Mouse (Mus musculus) hindbrain, embryonic 13.5 days (tissue): Measurements from ENCODE around the gene Rpl27a. TPM values are rescaled to one million over a fixed set of nuclear protein-coding genes. Genes with fewer than 3 reads are reported as not detected.

Experiments
- ATAC-seq: fragments of 200-750 bp; cut with Nextera tagmentation; 2 replicates; pipeline ENCODE4 v1.8.0; 2017; ENCODE audit warnings: moderate TSS enrichment; ENCODE audit not compliant: low FRiP score
- H3K27ac ChIP-seq: fragments of 300-500 bp; sonication (generic); 2 replicates; pipeline ENCODE4 v1.5.1; 2015; ENCODE audit warnings: inconsistent platforms, mild to moderate bottlenecking, moderate library complexity
- H3K27me3 ChIP-seq: fragments of 300-500 bp; sonication (generic); 2 replicates; pipeline ENCODE4 v1.6.1; 2015; ENCODE audit warnings: mild to moderate bottlenecking, inconsistent platforms
- H3K36me3 ChIP-seq: fragments of 300-500 bp; sonication (generic); 2 replicates; pipeline ENCODE4 v1.6.1; 2015; ENCODE audit warnings: mild to moderate bottlenecking, inconsistent platforms
- H3K4me1 ChIP-seq: fragments of 300-500 bp; sonication (generic); replicated peaks from 2 replicates; pipeline ENCODE4 v1.6.1; 2015; ENCODE audit warnings: inconsistent platforms
- H3K4me2 ChIP-seq: fragments of 300-500 bp; sonication (generic); 2 replicates; pipeline ENCODE4 v1.6.1; 2015; ENCODE audit warnings: inconsistent platforms, mild to moderate bottlenecking, moderate library complexity
- H3K4me3 ChIP-seq: fragments of 300-500 bp; sonication (generic); 2 replicates; pipeline ENCODE4 v1.5.1; 2015; ENCODE audit warnings: mild to moderate bottlenecking, inconsistent platforms
- H3K9ac ChIP-seq: fragments of 300-500 bp; sonication (generic); 2 replicates; pipeline ENCODE4 v1.6.1; 2015; ENCODE audit warnings: mild to moderate bottlenecking, inconsistent platforms
- H3K9me3 ChIP-seq: fragments of 300-500 bp; sonication (generic); 2 replicates; pipeline ENCODE4 v1.6.1; 2016; ENCODE audit warnings: inconsistent platforms
- WGBS: fragments of 180-500 bp; shearing (Covaris S2); methylation state at CpG from one replicate; pipeline ENCODE4 v1.1.7; 2015; 5-methylcytosine and 5-hydroxymethylcytosine counted together
- polyA plus RNA-seq: library from polyadenylated mRNA; unstranded; fragments of >200 nt; fragmentation: Nextera tagmentation; extraction: Ambion mirVana; gene quantifications from 2 replicates; pipeline ENCODE4 v1.2.1, GENCODE M21; 2015

Gene Rpl27a
- polyA plus RNA-seq, 1 experiment from 2014 or later: 89.0 TPM

GRCm38 (mm10) chr7:109510799-109511198 is 8.1 kb upstream of the Rpl27a start:
- H3K4me2 ChIP-seq: no peak overlapping the region
- H3K9me3 ChIP-seq: no peaks in the 10 kb centered on the region
- H3K9ac ChIP-seq: no peak overlapping the region
- H3K4me3 ChIP-seq: no peak overlapping the region
- 72% methylated on average over 2 of the region's 2 CpGs for WGBS
- no peaks in the 10 kb centered on the region for H3K36me3 ChIP-seq
- H3K27me3 ChIP-seq: no peaks in the 10 kb centered on the region
- H3K27ac ChIP-seq: no peak overlapping the region
- no peak for ATAC-seq
- H3K4me1 ChIP-seq: peaks cover 8% of the 10 kb centered on the region

GRCm38 (mm10) chr7:109511838-109512237 is 7.1 kb upstream of the Rpl27a start:
- Histone ChIP-seq H3K36me3 (no peaks in the 10 kb centered on the region), H3K9ac (no peak overlapping the region), H3K27me3 (no peaks in the 10 kb centered on the region), H3K27ac (no peak overlapping the region), H3K4me3 (no peak overlapping the region), H3K4me1 (peaks cover 8% of the 10 kb centered on the region), H3K9me3 (no peaks in the 10 kb centered on the region), H3K4me2 (no peak overlapping the region)
- WGBS: 97% methylated on average over 3 of the region's 3 CpGs
- no peak for ATAC-seq

GRCm38 (mm10) chr7:109516500-109516899 is 2.4 kb upstream of the Rpl27a start:
- 89% methylated on average over 3 of the region's 3 CpGs for WGBS
- H3K36me3 ChIP-seq: peaks cover 10% of the 10 kb centered on the region
- no peaks in the 10 kb centered on the region for H3K27me3 ChIP-seq
- no peak overlapping the region for H3K9ac ChIP-seq
- no peak overlapping the region for H3K4me2 ChIP-seq
- H3K9me3 ChIP-seq: no peaks in the 10 kb centered on the region
- no peak for ATAC-seq
- H3K27ac ChIP-seq: no peak overlapping the region
- no peak overlapping the region for H3K4me3 ChIP-seq
- H3K4me1 ChIP-seq: peaks cover 30% of the 10 kb centered on the region

- H3K27me3 ChIP-seq: no peaks in the 10 kb centered on the region
- 21% methylated on average over 10 of the region's 10 CpGs for WGBS
- ATAC-seq: no peak
These were observed 788 bp upstream of the Rpl27a start for GRCm38 (mm10) chr7:109518036-109518681.

GRCm38 (mm10) chr7:109519936-109520335 is 989 bp downstream of the Rpl27a start:
- H3K4me3 ChIP-seq: peak overlapping the region; percentile 75
- no peaks in the 10 kb centered on the region for H3K27me3 ChIP-seq
- H3K4me1 ChIP-seq: peaks cover 34% of the 10 kb centered on the region
- peak overlapping the region; percentile 96 for H3K9ac ChIP-seq
- 4% methylated on average over 10 of the region's 10 CpGs for WGBS
- peaks cover 43% of the 10 kb centered on the region for H3K36me3 ChIP-seq
- no peaks in the 10 kb centered on the region for H3K9me3 ChIP-seq
- peak overlapping the region; percentile 96; the same call in 1 of the 2 replicates for H3K27ac ChIP-seq
- no peak for ATAC-seq
- H3K4me2 ChIP-seq: peak overlapping the region; percentile 97

More at GRCm38 (mm10) chr7:109518036-109518681, 788 bp upstream of the Rpl27a start:
- H3K36me3 ChIP-seq: peaks cover 25% of the 10 kb centered on the region
- peak overlapping the region; percentile 75 for H3K4me3 ChIP-seq
- H3K4me2 ChIP-seq: peak overlapping the region; percentile 73
- peak overlapping the region; percentile 96 for H3K27ac ChIP-seq
- H3K4me1 ChIP-seq: peaks cover 34% of the 10 kb centered on the region
- H3K9ac ChIP-seq: peak overlapping the region; percentile 96
- H3K9me3 ChIP-seq: no peaks in the 10 kb centered on the region

- no peaks in the 10 kb centered on the region for H3K9me3 ChIP-seq
- peaks cover 59% of the 10 kb centered on the region for H3K36me3 ChIP-seq
- no peak for ATAC-seq
- no peak overlapping the region for H3K4me2 ChIP-seq
- H3K9ac ChIP-seq: no peak overlapping the region
- no peak overlapping the region for H3K4me3 ChIP-seq
- 83% methylated on average over 5 of the region's 5 CpGs for WGBS
- peaks cover 34% of the 10 kb centered on the region for H3K4me1 ChIP-seq
- no peak overlapping the region for H3K27ac ChIP-seq
- H3K27me3 ChIP-seq: no peaks in the 10 kb centered on the region
These were observed 3.1 kb downstream of the Rpl27a start for GRCm38 (mm10) chr7:109522084-109522483.

GRCm38 (mm10) chr7:109523304-109523703 is 4.4 kb downstream of the Rpl27a start:
- no peak for ATAC-seq
- Histone ChIP-seq H3K9ac (peak overlapping the region; percentile 35; the same call in 1 of the 2 replicates), H3K27me3 (no peaks in the 10 kb centered on the region), H3K4me1 (peaks cover 24% of the 10 kb centered on the region), H3K4me2 (no peak overlapping the region), H3K27ac (no peak overlapping the region), H3K4me3 (no peak overlapping the region), H3K9me3 (no peaks in the 10 kb centered on the region), H3K36me3 (peaks cover 63% of the 10 kb centered on the region)
- 60% methylated on average over 2 of the region's 2 CpGs for WGBS

GRCm38 (mm10) chr7:109523741-109524441 is 4.9 kb downstream of the Rpl27a start:
- ATAC-seq: no peak
- no peak overlapping the region for H3K4me3 ChIP-seq
- no peak overlapping the region for H3K4me2 ChIP-seq
- peaks cover 63% of the 10 kb centered on the region for H3K36me3 ChIP-seq
- no peaks in the 10 kb centered on the region for H3K9me3 ChIP-seq
- peak overlapping the region; percentile 19 for H3K27ac ChIP-seq
- WGBS: 66% methylated on average over 6 of the region's 6 CpGs
- no peak overlapping the region for H3K9ac ChIP-seq
- peaks cover 22% of the 10 kb centered on the region for H3K4me1 ChIP-seq
- H3K27me3 ChIP-seq: no peaks in the 10 kb centered on the region

GRCm38 (mm10) chr7:109524442-109524744 is 5.4 kb downstream of the Rpl27a start:
- no peak overlapping the region for H3K4me2 ChIP-seq
- H3K9ac ChIP-seq: no peak overlapping the region; the same call in 1 of the 2 replicates
- peak overlapping the region; percentile 19 for H3K27ac ChIP-seq
- H3K9me3 ChIP-seq: no peaks in the 10 kb centered on the region
- ATAC-seq: no peak
- H3K4me3 ChIP-seq: no peak overlapping the region
- peaks cover 22% of the 10 kb centered on the region for H3K4me1 ChIP-seq
- H3K27me3 ChIP-seq: no peaks in the 10 kb centered on the region
- H3K36me3 ChIP-seq: peaks cover 63% of the 10 kb centered on the region

- Histone ChIP-seq H3K27ac (peak overlapping the region; percentile 19; the same call in 1 of the 2 replicates), H3K36me3 (peaks cover 63% of the 10 kb centered on the region)
These were observed 5.8 kb downstream of the Rpl27a start for GRCm38 (mm10) chr7:109524763-109525162.

GRCm38 (mm10) chr7:109525740-109526663 is 7.1 kb downstream of the Rpl27a start:
- ATAC-seq: no peak
- Histone ChIP-seq H3K27me3 (no peaks in the 10 kb centered on the region), H3K4me3 (no peak overlapping the region), H3K27ac (no peak overlapping the region), H3K4me2 (no peak overlapping the region), H3K9me3 (no peaks in the 10 kb centered on the region), H3K9ac (no peak overlapping the region), H3K36me3 (peaks cover 59% of the 10 kb centered on the region), H3K4me1 (peaks cover 9% of the 10 kb centered on the region)
- WGBS: 82% methylated on average over 16 of the region's 16 CpGs

More at GRCm38 (mm10) chr7:109524763-109525162, 5.8 kb downstream of the Rpl27a start:
- Histone ChIP-seq H3K4me3 (no peak overlapping the region), H3K4me1 (peaks cover 21% of the 10 kb centered on the region), H3K9me3 (no peaks in the 10 kb centered on the region), H3K9ac (peak overlapping the region; percentile 13), H3K4me2 (no peak overlapping the region), H3K27me3 (no peaks in the 10 kb centered on the region)
- no peak for ATAC-seq
- WGBS: 84% methylated on average over 3 of the region's 3 CpGs

GRCm38 (mm10) chr7:109527536-109527935 is 8.6 kb downstream of the Rpl27a start:
- H3K4me3 ChIP-seq: no peak overlapping the region
- WGBS: 83% methylated on average over 3 of the region's 3 CpGs
- no peaks in the 10 kb centered on the region; the same call in 1 of the 2 replicates for H3K4me1 ChIP-seq
- H3K9ac ChIP-seq: no peak overlapping the region
- peaks cover 44% of the 10 kb centered on the region for H3K36me3 ChIP-seq
- H3K4me2 ChIP-seq: no peak overlapping the region
- H3K27me3 ChIP-seq: no peaks in the 10 kb centered on the region
- no peak overlapping the region for H3K27ac ChIP-seq
- no peaks in the 10 kb centered on the region for H3K9me3 ChIP-seq
- no peak for ATAC-seq
